Mouse (Mus musculus) c-Kit-positive CD71-positive TER-119-positive erythroid progenitor cells, embryonic 14.5 days (primary cell): Measurements from ENCODE around the gene Smc6.

Source experiments
- DNase-seq: peaks from one replicate; pipeline ENCODE4 v3.0.0-alpha.2; 2013; ENCODE audit warnings: low spot score

Smc6 gene

GRCm38 (mm10) chr12:11281584-11281983 is 15.9 kb downstream of the Smc6 start:
- no peak for DNase-seq

GRCm38 (mm10) chr12:11286382-11286781 is 20.7 kb downstream of the Smc6 start:
- no peak for DNase-seq

GRCm38 (mm10) chr12:11300858-11301257 is 35.2 kb downstream of the Smc6 start:
- no peak for DNase-seq

GRCm38 (mm10) chr12:11306753-11307645 is 41.3 kb downstream of the Smc6 start:
- DNase-seq = no peak

- no peak for DNase-seq
Measured at GRCm38 (mm10) chr12:11311106-11311505, 45.4 kb downstream of the Smc6 start.

GRCm38 (mm10) chr12:11313840-11314239 is 48.2 kb downstream of the Smc6 start:
- DNase-seq = no peak

- no peak for DNase-seq
Measured at GRCm38 (mm10) chr12:11317671-11318070, 52.0 kb downstream of the Smc6 start.

GRCm38 (mm10) chr12:11324480-11324879 is 58.8 kb downstream of the Smc6 start:
- DNase-seq = no peak

- no peak for DNase-seq
Measured at GRCm38 (mm10) chr12:11326483-11326882, 60.8 kb downstream of the Smc6 start.

- DNase-seq = peak; percentile 27
Measured at GRCm38 (mm10) chr12:11336845-11337244, 71.2 kb downstream of the Smc6 start.

GRCm38 (mm10) chr12:11338251-11338650 is 72.6 kb downstream of the Smc6 start:
- no peak for DNase-seq

GRCm38 (mm10) chr12:11342020-11342600 is 76.4 kb downstream of the Smc6 start:
- DNase-seq = no peak

GRCm38 (mm10) chr12:11345963-11346362 is 80.3 kb downstream of the Smc6 start:
- no peak for DNase-seq

- DNase-seq = no peak
Measured at GRCm38 (mm10) chr12:11348423-11348822, 82.7 kb downstream of the Smc6 start.

GRCm38 (mm10) chr12:11349870-11350269 is 84.2 kb downstream of the Smc6 start:
- no peak for DNase-seq

- DNase-seq = peak; percentile 19
Measured at GRCm38 (mm10) chr12:11350895-11351294, 85.2 kb downstream of the Smc6 start.

- DNase-seq = no peak
Measured at GRCm38 (mm10) chr12:11362435-11362834, 96.7 kb downstream of the Smc6 start.

- no peak for DNase-seq
Measured at GRCm38 (mm10) chr12:11364870-11365269, 99.2 kb downstream of the Smc6 start.

- DNase-seq = no peak
Measured at GRCm38 (mm10) chr12:11367099-11367765, 101.5 kb downstream of the Smc6 start.
